In genomic region chr3:133317845-133318244, GRCm38 (mm10) we compare ENCODE assay signal across 26 mouse cellular contexts.
"Had no signal": no experiment of that assay in that cellular context is flagged by ENCODE, and none has a peak within 500 bp of the region (broad histone marks: within the 10 kb centered on the region; RNA-seq: fewer than 3 reads in every experiment).

No protein-coding gene starts in this region.

- H3K27ac ChIP-seq: heart, adult 2 months; heart, embryonic 13.5 days; heart, embryonic 15.5 days; hindbrain, embryonic 13.5 days; hindbrain, embryonic 15.5 days; hindbrain, postnatal 0 days; kidney, embryonic 15.5 days; kidney, postnatal 0 days; limb, embryonic 12.5 days; liver, embryonic 14.5 days had no signal

- H3K9ac ChIP-seq: heart, embryonic 13.5 days; heart, embryonic 15.5 days; hindbrain, embryonic 13.5 days; hindbrain, embryonic 15.5 days; kidney, embryonic 15.5 days; limb, embryonic 12.5 days; liver, embryonic 14.5 days had no signal

- DNase-seq: gastrocnemius, postnatal 14 days; gastrocnemius, postnatal 36 days; heart, adult 11 months; heart, adult 2 months; heart, postnatal 14 days; heart, postnatal 36 days; kidney, adult 11 months; kidney, adult 2 months; kidney, adult 9 months; kidney, postnatal 14 days; kidney, postnatal 36 days; layer of hippocampus, adult 9-11 months; layer of hippocampus, postnatal 36 days; liver had no signal

- H3K4me3 ChIP-seq: heart, adult 2 months; heart, embryonic 13.5 days; heart, embryonic 15.5 days; hindbrain, embryonic 13.5 days; hindbrain, embryonic 15.5 days; kidney, embryonic 15.5 days; limb, embryonic 12.5 days had no signal

- H3K27me3 ChIP-seq: heart, embryonic 13.5 days; heart, embryonic 15.5 days; hindbrain, embryonic 13.5 days; hindbrain, embryonic 15.5 days; kidney, embryonic 15.5 days; limb, embryonic 12.5 days had no signal

- H3K9me3 ChIP-seq: heart, embryonic 13.5 days; heart, embryonic 15.5 days; hindbrain, embryonic 13.5 days; hindbrain, embryonic 15.5 days; kidney, embryonic 15.5 days; limb, embryonic 12.5 days had no signal

- ATAC-seq: hindbrain, postnatal 0 days; intestine, embryonic 16.5 days had no signal

- H3K4me2 ChIP-seq: heart, embryonic 11.5 days; heart, embryonic 13.5 days; heart, embryonic 15.5 days; hindbrain, embryonic 13.5 days; hindbrain, embryonic 15.5 days; kidney, embryonic 15.5 days; limb, embryonic 12.5 days; liver, embryonic 11.5 days had no signal

- H3K4me1 ChIP-seq: heart, embryonic 13.5 days; heart, embryonic 15.5 days; hindbrain, embryonic 13.5 days; hindbrain, embryonic 15.5 days; kidney, embryonic 15.5 days had no signal

- H3K36me3 ChIP-seq: hindbrain, embryonic 13.5 days; hindbrain, embryonic 15.5 days had no signal
